Mouse (Mus musculus) midbrain, embryonic 13.5 days (tissue): ENCODE results near the gene Gm31571. TPM values are rescaled to one million over a fixed set of nuclear protein-coding genes. Genes with fewer than 3 reads are reported as not detected.
"Not testable (repeated sequence)": the region's sequence is repeated elsewhere in the genome, so short reads cannot be mapped to it uniquely, and the experiment has no call there.

ENCODE experiments used
- ATAC-seq: fragments of 200-750 bp; cut with Nextera tagmentation; 2 replicates; pipeline ENCODE4 v1.8.0; 2017; ENCODE audit warnings: mild to moderate bottlenecking, moderate TSS enrichment, moderate library complexity
- H3K27ac ChIP-seq: fragments of 300-500 bp; sonication (generic); 2 replicates; pipeline ENCODE4 v1.5.1; 2015; ENCODE audit warnings: inconsistent platforms, mild to moderate bottlenecking, moderate library complexity
- H3K27me3 ChIP-seq: fragments of 300-500 bp; sonication (generic); 2 replicates; pipeline ENCODE4 v1.6.1; 2015; ENCODE audit warnings: mild to moderate bottlenecking, inconsistent platforms
- H3K36me3 ChIP-seq: fragments of 300-500 bp; sonication (generic); 2 replicates; pipeline ENCODE4 v1.6.1; 2015; ENCODE audit warnings: mild to moderate bottlenecking, inconsistent platforms
- H3K4me1 ChIP-seq: fragments of 300-500 bp; sonication (generic); replicated peaks from 2 replicates; pipeline ENCODE4 v1.6.1; 2015; ENCODE audit warnings: inconsistent platforms
- H3K4me2 ChIP-seq: fragments of 300-500 bp; sonication (generic); replicated peaks from 2 replicates; pipeline ENCODE4 v1.6.1; 2015; ENCODE audit warnings: moderate library complexity, mild to moderate bottlenecking, inconsistent platforms
- H3K4me3 ChIP-seq: fragments of 300-500 bp; sonication (generic); replicated peaks from 2 replicates; pipeline ENCODE4 v1.5.1; 2015; ENCODE audit warnings: mild to moderate bottlenecking, inconsistent platforms
- H3K9ac ChIP-seq: fragments of 300-500 bp; sonication (generic); replicated peaks from 2 replicates; pipeline ENCODE4 v1.6.1; 2015; ENCODE audit warnings: mild to moderate bottlenecking, inconsistent platforms
- H3K9me3 ChIP-seq: fragments of 300-500 bp; sonication (generic); 2 replicates; pipeline ENCODE4 v1.6.1; 2016; ENCODE audit warnings: mild to moderate bottlenecking, inconsistent platforms
- WGBS: fragments of 180-500 bp; shearing (Covaris S2); methylation state at CpG from one replicate; pipeline ENCODE4 v1.1.7; 2015; 5-methylcytosine and 5-hydroxymethylcytosine counted together
- polyA plus RNA-seq: library from polyadenylated mRNA; unstranded; fragments of >200 nt; fragmentation: Nextera tagmentation; extraction: Ambion mirVana; gene quantifications from 2 replicates; pipeline ENCODE4 v1.2.1, GENCODE M21; 2015

Gene Gm31571
- polyA plus RNA-seq, result not detected in 2 replicates

- not testable (repeated sequence) for H3K4me3 ChIP-seq, H3K9me3 ChIP-seq, H3K4me2 ChIP-seq, ATAC-seq, H3K9ac ChIP-seq, H3K4me1 ChIP-seq, H3K36me3 ChIP-seq, H3K27ac ChIP-seq, H3K27me3 ChIP-seq
- WGBS, result no CpG with 5 or more reads among the region's 6 CpGs
These were observed at the start of gene Gm31571 for GRCm38 (mm10) chrY:22051253-22051652. Gene Gm31571, minus strand, starts transcription at chrY:22051353.
